Mouse (Mus musculus) left cerebral cortex, postnatal 25 days (tissue): Measurements from ENCODE around the gene Pygm. TPM values are rescaled to one million over a fixed set of nuclear protein-coding genes. Genes with fewer than 3 reads are reported as not detected.

Experiments used
- DNase-seq, 2 experiments: peaks; one replicate each; pipeline ENCODE4 v3.0.0; 2022; ENCODE audit warnings: low spot score in 2 of 2, mixed read lengths in 1 of 2
- intact Hi-C: fragments of 180-260 bp; cut with DNase I; formaldehyde crosslinking; loops from one replicate; pipeline ENCODE4 v1.15.1; 2025
- microRNA-seq, 2 experiments: library from miRNA; unstranded; fragments of <30 nt; microRNA quantifications; one replicate each; pipeline ENCODE4 v1.2.0; 2022
- total RNA-seq, 2 experiments: library from RNA; stranded (reverse); gene quantifications; 2 replicates each; pipeline ENCODE4 v1.2.3; 2021

Gene Pygm
- total RNA-seq, 2 experiments from 2014 or later, result 26.8 to 35.5 TPM

GRCm38 (mm10) chr19:6421211-6421590 is 37.0 kb downstream of the Pygm start:
- intact Hi-C loops, result no loop called here
- DNase-seq, result peak in 1 of 2 experiments; percentile 90

- intact Hi-C loops, result no loop called here
These were observed 37.8 kb downstream of the Pygm start for GRCm38 (mm10) chr19:6422014-6422413.

GRCm38 (mm10) chr19:6423241-6423640 is 39.0 kb downstream of the Pygm start:
- peak in 1 of 2 experiments; percentile 92 for DNase-seq
- intact Hi-C loops, result no loop called here

More at GRCm38 (mm10) chr19:6422014-6422413, 37.8 kb downstream of the Pygm start:
- peak in 1 of 2 experiments; percentile 20 for DNase-seq

GRCm38 (mm10) chr19:6424137-6424881 is 40.1 kb downstream of the Pygm start:
- no peak for DNase-seq
- intact Hi-C loops, result no loop called here

GRCm38 (mm10) chr19:6425595-6425994 is 41.4 kb downstream of the Pygm start:
- DNase-seq, result no peak
- intact Hi-C loops, result no loop called here

GRCm38 (mm10) chr19:6426703-6427500 is 42.7 kb downstream of the Pygm start:
- peak in 1 of 2 experiments; percentile 24 for DNase-seq
- intact Hi-C loops, result no loop called here

GRCm38 (mm10) chr19:6427653-6428434 is 43.6 kb downstream of the Pygm start:
- peak in 1 of 2 experiments; percentile 44 for DNase-seq
- intact Hi-C loops, result no loop called here

GRCm38 (mm10) chr19:6428501-6429200 is 44.5 kb downstream of the Pygm start:
- intact Hi-C loops, result no loop called here
- DNase-seq, result no peak

GRCm38 (mm10) chr19:6443016-6443415 is 58.8 kb downstream of the Pygm start:
- intact Hi-C loops, result no loop called here
- DNase-seq, result peak in 1 of 2 experiments; percentile 54

- intact Hi-C loops, result no loop called here
- DNase-seq, result no peak
These were observed 61.7 kb downstream of the Pygm start for GRCm38 (mm10) chr19:6445761-6446423.

GRCm38 (mm10) chr19:6446736-6447437 is 62.7 kb downstream of the Pygm start:
- intact Hi-C loops, result no loop called here

More at GRCm38 (mm10) chr19:6446736-6447437, 62.7 kb downstream of the Pygm start:
- DNase-seq, result no peak

Small RNA genes within 50 kb of the gene (microRNA-seq; reads per million reads assigned to microRNA genes)
- gene Mir6989, result 3.2 to 5.0 reads per million in 2 experiments

Other genes starting within 250 kb of the Pygm start
- gene Batf2, start 243.4 kb upstream of the Pygm start, total RNA-seq, result under 1 TPM in 1 of 2 experiments, not detected in 1; 0.71 TPM
- 10 to 100 TPM; 71.5 to 76.8 TPM for gene Arl2, start 242.9 kb upstream of the Pygm start, total RNA-seq
- gene Majin, start 200.0 kb upstream of the Pygm start, total RNA-seq, result under 1 TPM in 1 of 2 experiments, not detected in 1; 0.53 TPM
- gene Gpha2, start 158.0 kb upstream of the Pygm start, total RNA-seq, result not detected
- gene Ppp2r5b, start 148.5 kb upstream of the Pygm start, total RNA-seq, result 100 to 1,000 TPM; 153 to 165 TPM
- 10 to 100 TPM; 33.1 to 35.6 TPM for gene Atg2a, start 142.7 kb upstream of the Pygm start, total RNA-seq
- 10 to 100 TPM; 35.9 to 40.3 TPM for gene Ehd1, start 107.7 kb upstream of the Pygm start, total RNA-seq
- 1 to 10 TPM; 2.7 to 2.9 TPM for gene Cdc42bpg, start 77.9 kb upstream of the Pygm start, total RNA-seq
- gene Men1, start 49.4 kb upstream of the Pygm start, total RNA-seq, result 10 to 100 TPM; 69.7 to 70.0 TPM
- 10 to 100 TPM; 83.3 to 92.3 TPM for gene Map4k2, start 43.3 kb upstream of the Pygm start, total RNA-seq
- gene Sf1, start 20.7 kb upstream of the Pygm start, total RNA-seq, result 100 to 1,000 TPM; 180 to 195 TPM
- gene Rasgrp2, start 14.9 kb downstream of the Pygm start, total RNA-seq, result 10 to 100 TPM; 49.8 to 86.4 TPM
- 100 to 1,000 TPM; 627 to 654 TPM for gene Nrxn2, start 34.3 kb downstream of the Pygm start, total RNA-seq
- under 1 TPM; 0.18 to 0.21 TPM for gene Slc22a12, start 158.6 kb downstream of the Pygm start, total RNA-seq